Mouse (Mus musculus) stomach, embryonic 15.5 days (tissue): Measurements from ENCODE around the gene Ccdc148. TPM values are rescaled to one million over a fixed set of nuclear protein-coding genes. Genes with fewer than 3 reads are reported as not detected.

ENCODE experiments used
- ATAC-seq: fragments of 200-750 bp; cut with Nextera tagmentation; 2 replicates; pipeline ENCODE4 v1.8.0; 2017; ENCODE audit warnings: low read depth, moderate number of reproducible peaks, moderate TSS enrichment; ENCODE audit not compliant: insufficient read depth, low FRiP score
- H3K27ac ChIP-seq: fragments of 300-500 bp; sonication (generic); 2 replicates; pipeline ENCODE4 v1.5.1; 2015; ENCODE audit warnings: mild to moderate bottlenecking, inconsistent platforms
- H3K27me3 ChIP-seq: fragments of 300-500 bp; sonication (generic); replicated peaks from 2 replicates; pipeline ENCODE4 v1.6.1; 2015; ENCODE audit warnings: inconsistent platforms
- H3K36me3 ChIP-seq: fragments of 300-500 bp; sonication (generic); 2 replicates; pipeline ENCODE4 v1.6.1; 2015; ENCODE audit warnings: inconsistent platforms
- H3K4me1 ChIP-seq: fragments of 300-500 bp; sonication (generic); 2 replicates; pipeline ENCODE4 v1.6.1; 2015; ENCODE audit warnings: inconsistent platforms
- H3K4me2 ChIP-seq: fragments of 300-500 bp; sonication (generic); 2 replicates; pipeline ENCODE4 v1.6.1; 2015; ENCODE audit warnings: mild to moderate bottlenecking, inconsistent platforms
- H3K4me3 ChIP-seq: fragments of 300-500 bp; sonication (generic); replicated peaks from 2 replicates; pipeline ENCODE4 v1.5.1; 2015; ENCODE audit warnings: inconsistent platforms
- H3K9ac ChIP-seq: fragments of 300-500 bp; sonication (generic); 2 replicates; pipeline ENCODE4 v1.6.1; 2015; ENCODE audit warnings: inconsistent platforms
- H3K9me3 ChIP-seq: fragments of 300-500 bp; sonication (generic); 2 replicates; pipeline ENCODE4 v1.6.1; 2016; ENCODE audit warnings: inconsistent platforms
- WGBS: fragments of 180-500 bp; shearing (Covaris S2); methylation state at CpG from one replicate; pipeline ENCODE4 v1.1.7; 2015; 5-methylcytosine and 5-hydroxymethylcytosine counted together
- polyA plus RNA-seq: library from polyadenylated mRNA; unstranded; fragments of >200 nt; fragmentation: Nextera tagmentation; extraction: Ambion mirVana; gene quantifications from 2 replicates; pipeline ENCODE4 v1.2.1, GENCODE M21; 2015

The Ccdc148 gene
- polyA plus RNA-seq, 1 experiment from 2014 or later = 0.89 TPM

DNA sequence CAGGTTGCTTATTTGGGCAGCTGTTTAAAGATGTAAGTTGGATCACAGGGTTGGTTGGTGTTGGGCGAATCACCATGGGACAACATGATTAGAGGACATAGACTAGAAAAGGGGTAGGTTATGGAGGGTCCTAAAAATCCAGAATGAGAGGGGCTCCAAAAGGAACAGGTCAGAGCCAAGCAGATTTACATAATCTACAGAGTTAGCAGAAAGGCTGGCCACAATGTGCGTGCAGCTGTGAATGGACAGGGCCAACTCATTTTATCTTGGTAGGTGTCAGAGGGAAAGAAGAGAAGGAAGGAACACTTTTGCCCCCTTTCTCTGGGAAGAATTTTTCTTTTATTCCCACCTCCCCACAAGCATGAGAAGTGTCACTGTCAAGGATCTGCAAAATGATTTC lies 204.1 kb downstream of the Ccdc148 start:
- H3K4me1 ChIP-seq = no peaks in the 10 kb centered on the region
- H3K9ac ChIP-seq = no peak overlapping the region
- WGBS = 86% methylated on average over 2 of the region's 2 CpGs
- H3K4me3 ChIP-seq = no peak overlapping the region
- no peaks in the 10 kb centered on the region for H3K27me3 ChIP-seq
- H3K36me3 ChIP-seq = no peaks in the 10 kb centered on the region
- no peak for ATAC-seq
- H3K9me3 ChIP-seq = no peaks in the 10 kb centered on the region
- H3K4me2 ChIP-seq = no peak overlapping the region
- H3K27ac ChIP-seq = no peak overlapping the region

DNA sequence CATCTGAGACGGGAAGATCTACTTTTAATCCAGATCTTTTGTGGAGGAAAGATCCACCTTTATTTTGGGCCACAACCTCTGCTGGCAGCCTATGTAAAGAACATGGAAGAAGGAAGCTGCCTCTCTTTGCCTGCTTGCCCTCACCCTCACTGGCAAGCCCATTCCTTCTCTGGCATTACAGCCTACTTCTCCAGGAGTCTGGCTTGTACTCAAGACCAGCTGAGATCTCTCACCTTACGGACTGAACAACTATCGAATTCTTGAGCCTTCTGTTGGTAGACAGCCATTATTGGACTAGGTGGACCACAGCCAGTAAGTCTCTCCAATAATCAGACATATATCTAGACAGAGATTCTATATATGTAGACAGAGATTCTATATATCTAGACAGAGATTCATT lies 208.4 kb downstream of the Ccdc148 start:
- WGBS = 81% methylated on average over 3 of the region's 3 CpGs
- Histone ChIP-seq H3K27ac (no peak overlapping the region), H3K27me3 (no peaks in the 10 kb centered on the region), H3K4me1 (no peaks in the 10 kb centered on the region), H3K4me2 (no peak overlapping the region), H3K9ac (no peak overlapping the region), H3K9me3 (no peaks in the 10 kb centered on the region), H3K4me3 (no peak overlapping the region), H3K36me3 (no peaks in the 10 kb centered on the region)
- ATAC-seq = no peak

- no peaks in the 10 kb centered on the region for H3K4me1 ChIP-seq
- ATAC-seq = no peak
- no peaks in the 10 kb centered on the region for H3K36me3 ChIP-seq
- H3K4me2 ChIP-seq = no peak overlapping the region
- 81% methylated on average over 7 of the region's 7 CpGs for WGBS
- H3K27me3 ChIP-seq = no peaks in the 10 kb centered on the region
- H3K9me3 ChIP-seq = no peaks in the 10 kb centered on the region
- H3K9ac ChIP-seq = no peak overlapping the region
- H3K4me3 ChIP-seq = no peak overlapping the region
- no peak overlapping the region for H3K27ac ChIP-seq
These were observed 211.7 kb downstream of the Ccdc148 start for GRCm38 (mm10) chr2:58948796-58949195.

GRCm38 (mm10) chr2:58941361-58941760 lies 219.1 kb downstream of the Ccdc148 start:
- no peaks in the 10 kb centered on the region for H3K36me3 ChIP-seq
- H3K4me1 ChIP-seq = no peaks in the 10 kb centered on the region
- no peaks in the 10 kb centered on the region for H3K27me3 ChIP-seq
- no peak overlapping the region for H3K9ac ChIP-seq
- no peak overlapping the region for H3K27ac ChIP-seq
- no peaks in the 10 kb centered on the region for H3K9me3 ChIP-seq
- H3K4me2 ChIP-seq = no peak overlapping the region
- no peak for ATAC-seq
- WGBS = 71% methylated on average over 4 of the region's 4 CpGs
- H3K4me3 ChIP-seq = no peak overlapping the region

GRCm38 (mm10) chr2:58925551-58925950 lies 234.9 kb downstream of the Ccdc148 start:
- H3K9me3 ChIP-seq = no peaks in the 10 kb centered on the region
- 94% methylated on average over 2 of the region's 2 CpGs for WGBS
- H3K4me2 ChIP-seq = no peak overlapping the region
- no peak overlapping the region for H3K27ac ChIP-seq
- no peak overlapping the region for H3K4me3 ChIP-seq
- no peaks in the 10 kb centered on the region for H3K27me3 ChIP-seq
- no peaks in the 10 kb centered on the region for H3K36me3 ChIP-seq
- no peaks in the 10 kb centered on the region for H3K4me1 ChIP-seq
- no peak for ATAC-seq
- H3K9ac ChIP-seq = no peak overlapping the region

- 62% methylated on average over 4 of the region's 4 CpGs for WGBS
- Histone ChIP-seq H3K4me2 (no peak overlapping the region), H3K27me3 (no peaks in the 10 kb centered on the region), H3K9ac (no peak overlapping the region), H3K4me3 (no peak overlapping the region), H3K9me3 (no peaks in the 10 kb centered on the region), H3K4me1 (no peaks in the 10 kb centered on the region), H3K36me3 (no peaks in the 10 kb centered on the region), H3K27ac (no peak overlapping the region)
- ATAC-seq = no peak
These were observed 242.1 kb downstream of the Ccdc148 start for GRCm38 (mm10) chr2:58918351-58918750.

- H3K4me3 ChIP-seq = no peak overlapping the region
- no peaks in the 10 kb centered on the region for H3K27me3 ChIP-seq
- no peaks in the 10 kb centered on the region for H3K4me1 ChIP-seq
- no peaks in the 10 kb centered on the region for H3K9me3 ChIP-seq
- no peak overlapping the region for H3K27ac ChIP-seq
- no peak overlapping the region for H3K9ac ChIP-seq
- no peak overlapping the region for H3K4me2 ChIP-seq
- 90% methylated on average over 9 of the region's 9 CpGs for WGBS
- ATAC-seq = no peak
- H3K36me3 ChIP-seq = no peaks in the 10 kb centered on the region
These were observed 248.1 kb downstream of the Ccdc148 start for GRCm38 (mm10) chr2:58912339-58912738.

DNA sequence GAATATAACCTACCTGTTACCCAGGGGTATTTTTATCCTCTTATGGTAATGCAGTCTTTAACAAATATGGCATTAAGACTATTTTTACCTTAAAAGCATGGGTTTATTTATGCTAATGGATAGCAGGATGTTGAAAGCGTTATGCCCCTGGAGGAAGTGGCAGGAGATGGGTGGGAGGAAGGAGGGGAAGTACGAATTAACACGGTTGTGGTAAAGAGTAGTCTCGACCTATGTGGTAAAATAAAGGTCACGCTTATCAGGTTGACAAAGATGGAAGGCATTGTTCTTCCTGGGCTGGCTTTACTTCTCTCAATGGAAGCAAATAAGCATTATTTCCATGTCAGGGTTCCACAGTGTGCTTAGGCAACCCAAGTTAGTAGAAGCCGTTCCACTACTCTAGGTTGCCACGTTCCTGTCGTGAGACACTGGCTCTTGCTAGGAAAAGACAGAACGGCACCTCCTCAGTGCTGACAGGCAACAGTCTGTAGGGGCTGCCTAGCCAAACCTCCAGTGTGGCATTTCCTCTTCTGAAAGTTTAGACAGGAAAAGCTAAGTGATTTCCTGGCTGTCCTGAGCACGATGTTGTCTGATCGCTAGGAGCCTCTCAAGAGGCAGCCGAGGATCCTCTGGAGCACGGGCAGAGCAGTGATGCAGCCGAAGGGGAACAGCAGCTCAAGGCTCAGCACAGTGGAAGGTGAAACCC lies 253.5 kb downstream of the Ccdc148 start:
- no peak overlapping the region for H3K9ac ChIP-seq
- ATAC-seq = no peak
- no peaks in the 10 kb centered on the region for H3K9me3 ChIP-seq
- no peak overlapping the region for H3K4me3 ChIP-seq
- no peak overlapping the region for H3K27ac ChIP-seq
- peak overlapping the region; percentile 8; the same call in 1 of the 2 replicates for H3K4me2 ChIP-seq
- 32% methylated on average over 14 of the region's 14 CpGs for WGBS
- no peaks in the 10 kb centered on the region for H3K36me3 ChIP-seq
- H3K27me3 ChIP-seq = no peaks in the 10 kb centered on the region
- H3K4me1 ChIP-seq = no peaks in the 10 kb centered on the region

GRCm38 (mm10) chr2:58905057-58905456 lies 255.4 kb downstream of the Ccdc148 start:
- no peak for ATAC-seq
- H3K27me3 ChIP-seq = no peaks in the 10 kb centered on the region
- H3K4me1 ChIP-seq = no peaks in the 10 kb centered on the region
- no peaks in the 10 kb centered on the region for H3K36me3 ChIP-seq
- no peak overlapping the region for H3K9ac ChIP-seq
- no peaks in the 10 kb centered on the region for H3K9me3 ChIP-seq
- H3K4me3 ChIP-seq = no peak overlapping the region
- WGBS = 60% methylated on average over 4 of the region's 4 CpGs
- H3K27ac ChIP-seq = no peak overlapping the region
- no peak overlapping the region for H3K4me2 ChIP-seq

GRCm38 (mm10) chr2:58879876-58880275 lies 280.6 kb downstream of the Ccdc148 start:
- no peaks in the 10 kb centered on the region for H3K27me3 ChIP-seq
- no peak overlapping the region for H3K9ac ChIP-seq
- no peaks in the 10 kb centered on the region for H3K9me3 ChIP-seq
- H3K4me3 ChIP-seq = no peak overlapping the region
- no peak overlapping the region for H3K27ac ChIP-seq
- H3K36me3 ChIP-seq = no peaks in the 10 kb centered on the region
- H3K4me2 ChIP-seq = no peak overlapping the region
- 31% methylated on average over 3 of the region's 3 CpGs for whole genome bisulfite sequencing
- H3K4me1 ChIP-seq = no peaks in the 10 kb centered on the region
- ATAC-seq = no peak

DNA sequence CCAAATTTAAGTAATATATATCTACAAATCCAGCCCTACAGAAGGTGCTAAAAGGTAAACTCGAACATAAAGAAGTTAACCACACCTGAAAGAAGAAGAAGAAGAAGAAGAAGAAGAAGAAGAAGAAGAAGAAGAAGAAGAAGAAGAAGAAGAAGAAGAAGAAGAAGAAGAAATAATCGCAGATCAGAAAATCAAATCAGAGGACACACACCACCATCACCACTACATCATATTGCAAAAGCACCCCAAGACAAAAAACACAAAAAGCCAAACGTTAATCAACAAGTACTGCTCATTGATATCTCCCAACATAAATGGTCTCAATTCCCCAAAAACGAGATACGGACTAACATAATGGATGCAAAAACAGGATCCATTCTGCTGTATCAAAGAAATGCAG lies 301.3 kb downstream of the Ccdc148 start, which contains the start of gene Gm11099:
Gm11099 (plus strand) TSS at position 301 of the 400 bp plus-strand sequence.
- Histone ChIP-seq H3K27me3 (no peaks in the 10 kb centered on the region), H3K36me3 (no peaks in the 10 kb centered on the region), H3K4me1 (no peaks in the 10 kb centered on the region), H3K4me2 (no peak within 1 kb of the TSS), H3K27ac (no peak within 1 kb of the TSS), H3K4me3 (no peak within 1 kb of the TSS), H3K9me3 (no peaks in the 10 kb centered on the region), H3K9ac (no peak within 1 kb of the TSS)
- ATAC-seq = no peak
- 80% methylated on average over 5 of the region's 5 CpGs for WGBS

- no peak overlapping the region for H3K4me2 ChIP-seq
These were observed 316.0 kb downstream of the Ccdc148 start for GRCm38 (mm10) chr2:58844499-58844898.

DNA sequence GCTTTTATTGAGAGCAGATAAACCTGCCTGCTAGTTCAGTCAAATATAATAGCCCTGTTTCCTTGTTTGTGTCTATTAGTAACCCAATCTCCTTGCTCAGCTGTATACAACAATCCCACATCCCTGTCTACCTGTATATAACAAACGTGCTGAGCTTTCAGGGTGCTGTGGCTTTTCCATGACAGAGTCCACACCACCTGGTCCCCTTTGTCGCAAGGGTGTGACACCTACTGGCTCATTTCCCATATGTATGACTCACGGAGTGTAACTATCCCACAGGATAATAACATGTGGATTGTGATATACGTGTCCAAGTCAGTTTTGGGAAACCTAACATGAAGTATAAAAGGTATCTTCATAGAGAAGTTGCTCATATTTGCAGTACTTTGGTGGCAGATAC lies 318.0 kb downstream of the Ccdc148 start:
- Histone ChIP-seq H3K9ac (no peak overlapping the region), H3K27ac (no peak overlapping the region), H3K9me3 (no peaks in the 10 kb centered on the region), H3K27me3 (no peaks in the 10 kb centered on the region), H3K4me3 (no peak overlapping the region), H3K4me1 (no peaks in the 10 kb centered on the region), H3K36me3 (no peaks in the 10 kb centered on the region), H3K4me2 (no peak overlapping the region)
- WGBS = 75% methylated on average over 4 of the region's 4 CpGs
- no peak for ATAC-seq

More at GRCm38 (mm10) chr2:58844499-58844898, 316.0 kb downstream of the Ccdc148 start:
- WGBS = 9% methylated on average over 10 of the region's 10 CpGs
- H3K9me3 ChIP-seq = no peaks in the 10 kb centered on the region
- no peaks in the 10 kb centered on the region for H3K36me3 ChIP-seq
- no peak overlapping the region for H3K4me3 ChIP-seq
- no peak overlapping the region for H3K9ac ChIP-seq
- H3K4me1 ChIP-seq = no peaks in the 10 kb centered on the region
- ATAC-seq = no peak
- H3K27me3 ChIP-seq = no peaks in the 10 kb centered on the region
- H3K27ac ChIP-seq = peak overlapping the region; percentile 44; the same call in 1 of the 2 replicates
